Mouse (Mus musculus) layer of hippocampus, adult 9-11 months (tissue): ENCODE measurements at regions not wholly inside any gene's neighbourhood (a gene's known extent, or its start where the extent isn't known, plus 50 kb on each side); places are given as distances from the start of the nearest gene placed in this dataset.

Source experiments
- DNase-seq: peaks from one replicate; pipeline ENCODE4 v3.0.0; 2022

GRCm38 (mm10) chr14:64511300-64511699, 407.2 kb downstream of the Prss52 start:
- DNase-seq: no peak

- DNase-seq: no peak
Measured at GRCm38 (mm10) chr14:64512726-64513125, 408.6 kb downstream of the Prss52 start.

GRCm38 (mm10) chr14:64517584-64518195, 413.6 kb downstream of the Prss52 start:
- DNase-seq: no peak

- no peak for DNase-seq
Measured at GRCm38 (mm10) chr14:64524641-64525040, 420.6 kb downstream of the Prss52 start.

GRCm38 (mm10) chr14:64525302-64526078, 421.4 kb downstream of the Prss52 start:
- DNase-seq: no peak

- no peak for DNase-seq
Measured at GRCm38 (mm10) chr14:64530541-64530940, 426.5 kb downstream of the Prss52 start.

- DNase-seq: no peak
Measured at GRCm38 (mm10) chr14:64531221-64531949, 427.3 kb downstream of the Prss52 start.

GRCm38 (mm10) chr14:64532351-64532750, 428.3 kb downstream of the Prss52 start:
- DNase-seq: no peak

- peak; percentile 67 for DNase-seq
Measured at GRCm38 (mm10) chr14:64533591-64534151, 429.6 kb downstream of the Prss52 start.

- no peak for DNase-seq
Measured at GRCm38 (mm10) chr14:64534194-64534593, 430.1 kb downstream of the Prss52 start.

GRCm38 (mm10) chr14:64539436-64539835, 435.4 kb downstream of the Prss52 start:
- DNase-seq: no peak

- no peak for DNase-seq
Measured at GRCm38 (mm10) chr14:64545056-64545455, 441.0 kb downstream of the Prss52 start.

- DNase-seq: no peak
Measured at GRCm38 (mm10) chr14:64546787-64547186, 442.7 kb downstream of the Prss52 start.

- DNase-seq: no peak
Measured at GRCm38 (mm10) chr14:64552951-64553350, 448.9 kb downstream of the Prss52 start.

- DNase-seq: no peak
Measured at GRCm38 (mm10) chr14:64556042-64556441, 452.0 kb downstream of the Prss52 start.

- no peak for DNase-seq
Measured at GRCm38 (mm10) chr14:64557453-64557852, 453.4 kb downstream of the Prss52 start.

- no peak for DNase-seq
Measured at GRCm38 (mm10) chr14:64568689-64569088, 464.6 kb downstream of the Prss52 start.

- no peak for DNase-seq
Measured at GRCm38 (mm10) chr14:64570951-64571350, 466.9 kb downstream of the Prss52 start.

- no peak for DNase-seq
Measured at GRCm38 (mm10) chr14:64572756-64573155, 468.7 kb downstream of the Prss52 start.

- DNase-seq: no peak
Measured at GRCm38 (mm10) chr14:64573773-64574172, 469.7 kb downstream of the Prss52 start.

GRCm38 (mm10) chr14:64574277-64574676, 470.2 kb downstream of the Prss52 start:
- no peak for DNase-seq

GRCm38 (mm10) chr14:64574773-64575172, 470.7 kb downstream of the Prss52 start:
- DNase-seq: no peak

GRCm38 (mm10) chr14:64575954-64576353, 471.9 kb downstream of the Prss52 start:
- no peak for DNase-seq
